Mouse (Mus musculus) ES-Bruce4 (cell line): ENCODE results near the gene Ttc16. TPM values are rescaled to one million over a fixed set of nuclear protein-coding genes. Genes with fewer than 3 reads are reported as not detected.

ENCODE experiments used
- H3K27ac ChIP-seq: 2 replicates; pipeline ENCODE4 v1.5.1; 2012; ENCODE audit warnings: low read length, inconsistent platforms; ENCODE audit not compliant: insufficient read depth
- H3K27me3 ChIP-seq: 2 replicates; pipeline ENCODE4 v1.6.1; 2012; ENCODE audit warnings: mild to moderate bottlenecking, low read length, inconsistent platforms; ENCODE audit not compliant: control insufficient read depth, poor library complexity, insufficient read depth, severe bottlenecking
- H3K36me3 ChIP-seq: 2 replicates; pipeline ENCODE4 v1.6.1; 2012; ENCODE audit warnings: inconsistent platforms, mild to moderate bottlenecking, low read length, moderate library complexity; ENCODE audit not compliant: control insufficient read depth, poor library complexity, insufficient read depth, severe bottlenecking
- H3K4me1 ChIP-seq: one replicate; pipeline ENCODE4 v1.8.1; 2011; ENCODE audit warnings: low read length; ENCODE audit not compliant: control insufficient read depth, insufficient read depth
- H3K4me3 ChIP-seq: 2 replicates; pipeline ENCODE4 v1.5.1; 2011; ENCODE audit warnings: low read depth, mild to moderate bottlenecking, low read length
- H3K9ac ChIP-seq: 2 replicates; pipeline ENCODE4 v1.6.1; 2012; ENCODE audit warnings: low read depth, mild to moderate bottlenecking, inconsistent platforms; ENCODE audit not compliant: poor library complexity, severe bottlenecking
- H3K9me3 ChIP-seq: replicated peaks from 2 replicates; pipeline ENCODE4 v1.6.1; 2012; ENCODE audit warnings: mild to moderate bottlenecking, low read length, inconsistent platforms; ENCODE audit not compliant: control insufficient read depth, poor library complexity, insufficient read depth, severe bottlenecking
- CTCF ChIP-seq: IDR thresholded peaks from one replicate; pipeline ENCODE4 v1.8.1; 2011; ENCODE audit warnings: low read depth, low read length
- EP300 ChIP-seq: IDR thresholded peaks from 2 replicates; pipeline ENCODE4 v1.6.1; 2011; ENCODE audit warnings: low read depth, low read length; ENCODE audit not compliant: insufficient read depth
- POLR2A ChIP-seq: IDR thresholded peaks from one replicate; pipeline ENCODE4 v1.8.1; 2011; ENCODE audit warnings: low read length; ENCODE audit not compliant: insufficient read depth
- polyA plus RNA-seq: library from polyadenylated mRNA; stranded (reverse); fragments of >200 nt; gene quantifications from 2 replicates; pipeline ENCODE4 v1.2.4, GENCODE M21; 2011; ENCODE audit warnings: low read depth; ENCODE audit not compliant: missing spikeins, insufficient read depth, insufficient read length

Ttc16 gene
- polyA plus RNA-seq, 1 experiment, result 2.2 TPM

DNA sequence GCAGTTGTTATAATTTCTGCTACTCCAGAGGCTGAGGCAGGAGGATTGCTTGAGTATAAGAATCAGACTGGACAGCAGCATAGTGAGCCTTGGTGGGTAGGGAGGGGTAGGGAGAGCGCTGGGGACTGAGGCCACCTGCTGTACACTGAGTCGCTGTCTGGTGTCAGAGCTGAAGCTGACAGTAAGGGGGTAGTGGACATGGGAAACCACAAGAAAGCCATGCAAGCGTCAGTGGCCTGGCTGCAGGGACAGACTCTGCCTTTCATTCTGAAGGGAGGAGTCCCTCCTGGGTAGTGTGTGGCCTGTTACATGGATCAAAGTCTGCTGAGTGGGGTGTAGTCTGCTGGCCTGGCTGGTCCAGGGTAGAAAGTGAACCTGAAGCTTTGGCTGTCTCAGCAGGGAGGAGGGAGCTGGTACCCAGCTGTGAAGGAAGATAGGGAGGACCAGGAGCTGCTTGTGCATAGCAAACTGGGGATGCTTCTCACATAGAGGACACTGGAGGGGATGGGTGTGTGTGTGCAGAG lies 39.1 kb downstream of the Ttc16 start:
- TF ChIP-seq CTCF, result no peak
- no peak for TF ChIP-seq POLR2A
- no peak for TF ChIP-seq EP300
- no peak overlapping the region for H3K9ac ChIP-seq
- no peaks in the 10 kb centered on the region for H3K4me1 ChIP-seq
- no peak overlapping the region for H3K27ac ChIP-seq
- no peaks in the 10 kb centered on the region for H3K36me3 ChIP-seq
- no peaks in the 10 kb centered on the region for H3K27me3 ChIP-seq
- no peaks in the 10 kb centered on the region for H3K9me3 ChIP-seq
- H3K4me3 ChIP-seq, result no peak overlapping the region

DNA sequence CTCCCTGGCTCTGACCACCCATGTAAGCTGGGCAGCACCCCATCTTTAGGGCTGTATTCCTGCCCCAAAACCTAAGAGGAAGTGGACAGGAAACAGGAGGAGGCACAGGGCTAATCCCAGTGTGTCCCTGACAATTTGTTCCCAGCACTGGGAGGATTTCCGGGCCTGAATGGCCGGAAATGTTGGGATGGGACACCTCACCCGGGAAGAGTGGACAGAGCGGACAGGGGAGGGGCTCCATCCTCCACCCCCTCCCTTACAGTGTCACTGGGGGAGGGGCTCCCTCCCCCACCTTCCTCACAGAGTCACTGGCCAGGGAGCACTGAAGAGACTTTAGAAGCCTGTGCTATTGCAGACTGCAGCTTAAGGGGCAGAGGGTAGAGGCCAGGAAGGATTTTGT lies 40.5 kb downstream of the Ttc16 start:
- no peaks in the 10 kb centered on the region for H3K4me1 ChIP-seq
- H3K4me3 ChIP-seq, result no peak overlapping the region
- H3K9me3 ChIP-seq, result no peaks in the 10 kb centered on the region
- no peak for TF ChIP-seq CTCF
- TF ChIP-seq POLR2A, result no peak
- no peak for TF ChIP-seq EP300
- no peaks in the 10 kb centered on the region for H3K27me3 ChIP-seq
- H3K36me3 ChIP-seq, result no peaks in the 10 kb centered on the region
- H3K9ac ChIP-seq, result no peak overlapping the region
- H3K27ac ChIP-seq, result no peak overlapping the region

DNA sequence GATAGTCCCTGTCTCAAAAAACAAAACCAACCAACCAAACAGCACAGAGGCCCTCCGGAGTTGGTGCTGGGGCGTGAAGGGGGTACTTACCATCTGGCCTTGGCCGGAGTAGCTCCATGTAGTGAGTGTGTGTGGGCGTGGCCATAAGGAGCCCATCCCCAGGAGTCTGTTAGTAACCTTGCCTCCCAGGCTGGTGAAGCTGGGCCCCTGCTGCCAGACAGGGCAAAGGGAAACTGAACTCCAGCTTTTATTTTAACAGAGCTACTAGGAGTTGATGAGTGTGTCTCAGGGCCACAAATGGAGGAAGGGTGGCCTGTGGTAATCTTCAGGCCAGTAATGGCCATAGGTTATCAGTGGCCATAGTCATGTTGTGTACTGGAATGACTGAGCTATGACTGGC lies 41.0 kb downstream of the Ttc16 start:
- H3K9me3 ChIP-seq, result no peaks in the 10 kb centered on the region
- H3K27ac ChIP-seq, result no peak overlapping the region
- H3K9ac ChIP-seq, result no peak overlapping the region
- no peaks in the 10 kb centered on the region for H3K27me3 ChIP-seq
- no peak overlapping the region for H3K4me3 ChIP-seq
- H3K36me3 ChIP-seq, result no peaks in the 10 kb centered on the region
- H3K4me1 ChIP-seq, result no peaks in the 10 kb centered on the region
- TF ChIP-seq CTCF, result no peak
- TF ChIP-seq EP300, result no peak
- no peak for TF ChIP-seq POLR2A

DNA sequence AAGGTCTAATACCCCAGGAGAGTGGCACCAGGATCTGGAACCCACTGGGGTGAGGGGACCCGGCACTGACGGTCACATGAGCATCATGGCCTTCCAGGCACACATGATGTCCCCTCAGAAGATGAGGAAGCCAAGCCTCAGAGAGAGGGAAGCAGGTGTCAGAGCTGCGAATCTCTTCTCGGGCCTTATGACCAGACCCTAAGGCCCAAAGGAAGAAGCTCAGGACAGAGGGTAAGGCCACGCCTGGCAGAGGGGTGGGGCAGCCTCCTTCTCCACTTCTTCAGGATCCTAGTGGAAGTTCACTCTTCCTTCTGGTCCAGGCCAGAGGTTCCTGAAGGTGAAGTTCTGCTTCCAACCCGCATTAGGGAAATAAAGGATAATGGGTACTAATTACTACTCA lies 42.7 kb downstream of the Ttc16 start:
- Histone ChIP-seq H3K9ac (no peak overlapping the region), H3K27me3 (no peaks in the 10 kb centered on the region), H3K27ac (no peak overlapping the region), H3K36me3 (no peaks in the 10 kb centered on the region), H3K9me3 (no peaks in the 10 kb centered on the region), H3K4me1 (peaks cover 2% of the 10 kb centered on the region), H3K4me3 (no peak overlapping the region)
- TF ChIP-seq POLR2A (no peak), EP300 (no peak), CTCF (no peak)

DNA sequence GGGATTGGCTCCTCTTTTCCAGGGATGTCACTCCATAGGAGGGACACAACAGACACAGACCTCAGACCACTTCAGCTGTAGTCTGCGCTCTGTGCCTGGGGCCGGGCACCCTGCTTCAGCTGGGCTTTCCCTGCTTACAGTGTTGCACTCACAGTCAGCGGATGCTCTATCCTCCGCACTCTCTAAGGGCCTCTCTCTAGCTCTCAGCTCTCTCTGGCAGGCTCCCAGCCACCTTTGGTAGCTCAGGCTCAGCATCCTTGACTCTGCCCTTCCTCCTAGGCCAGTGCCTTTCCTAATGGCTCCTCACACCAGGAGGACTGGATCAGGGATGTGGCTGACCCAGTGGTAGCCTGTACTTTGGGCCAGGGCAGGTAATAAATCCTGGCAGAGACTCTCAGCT lies 43.5 kb downstream of the Ttc16 start:
- Histone ChIP-seq H3K36me3 (no peaks in the 10 kb centered on the region), H3K4me1 (peaks cover 2% of the 10 kb centered on the region), H3K9ac (no peak overlapping the region), H3K27me3 (no peaks in the 10 kb centered on the region), H3K4me3 (no peak overlapping the region), H3K9me3 (no peaks in the 10 kb centered on the region), H3K27ac (no peak overlapping the region)
- TF ChIP-seq POLR2A, result no peak
- no peak for TF ChIP-seq CTCF
- no peak for TF ChIP-seq EP300

DNA sequence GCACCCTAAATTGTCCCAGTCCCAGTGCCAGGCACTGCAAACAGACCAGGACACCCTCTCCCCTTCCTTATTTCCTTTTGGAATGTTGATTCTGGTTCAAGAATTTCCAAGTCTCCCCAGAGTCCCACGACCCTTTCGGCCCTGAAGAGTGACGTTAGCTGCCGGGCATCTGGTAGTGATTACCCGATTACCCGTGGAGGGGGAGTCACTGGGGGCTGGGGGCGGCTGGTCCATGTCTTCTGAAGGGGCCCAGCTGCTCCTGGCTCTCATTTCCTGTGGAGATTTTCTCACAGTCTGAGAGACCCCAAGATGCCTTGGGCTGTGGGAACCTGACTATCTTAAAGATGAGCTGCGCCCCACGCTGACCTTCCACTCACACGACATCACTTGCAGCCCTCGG lies 44.6 kb downstream of the Ttc16 start:
- Histone ChIP-seq H3K36me3 (no peaks in the 10 kb centered on the region), H3K4me1 (peaks cover 2% of the 10 kb centered on the region), H3K9ac (no peak overlapping the region), H3K27ac (no peak overlapping the region), H3K9me3 (no peaks in the 10 kb centered on the region), H3K27me3 (no peaks in the 10 kb centered on the region), H3K4me3 (no peak overlapping the region)
- no peak for TF ChIP-seq EP300
- TF ChIP-seq POLR2A, result no peak
- TF ChIP-seq CTCF, result no peak
